Mouse (Mus musculus) hindbrain, postnatal 0 days (tissue): Measurements from ENCODE around the gene Parva. TPM values are rescaled to one million over a fixed set of nuclear protein-coding genes. Genes with fewer than 3 reads are reported as not detected.
A peak's percentile ranks its signal among the peaks of the same experiment; 100 is the strongest.

Source experiments
- ATAC-seq: fragments of 200-750 bp; cut with Nextera tagmentation; 2 replicates; pipeline ENCODE4 v1.8.0; 2017; ENCODE audit warnings: mild to moderate bottlenecking, moderate TSS enrichment, moderate library complexity
- DNase-seq: peaks from one replicate; pipeline ENCODE4 v3.0.0-alpha.2; 2015; ENCODE audit warnings: low spot score
- H3K27ac ChIP-seq: fragments of 300-500 bp; sonication (generic); 2 replicates; pipeline ENCODE4 v1.5.1; 2014; ENCODE audit warnings: mild to moderate bottlenecking
- H3K27me3 ChIP-seq: fragments of 300-500 bp; sonication (generic); 2 replicates; pipeline ENCODE4 v1.6.1; 2014; ENCODE audit warnings: low read length, mixed read lengths; ENCODE audit not compliant: insufficient read depth
- H3K36me3 ChIP-seq: fragments of 300-500 bp; sonication (generic); 2 replicates; pipeline ENCODE4 v1.6.1; 2014; ENCODE audit warnings: low read length, mixed read lengths; ENCODE audit not compliant: insufficient read depth
- H3K4me1 ChIP-seq: fragments of 300-500 bp; sonication (generic); 2 replicates; pipeline ENCODE4 v1.6.1; 2014; ENCODE audit warnings: antibody characterized with exemption, low read length, mixed read lengths; ENCODE audit not compliant: insufficient read depth
- H3K4me2 ChIP-seq: fragments of 300-500 bp; sonication (generic); 2 replicates; pipeline ENCODE4 v1.6.1; 2014; ENCODE audit warnings: low read depth, mild to moderate bottlenecking, low read length, moderate library complexity, mixed read lengths
- H3K4me3 ChIP-seq: fragments of 300-500 bp; sonication (generic); 2 replicates; pipeline ENCODE4 v1.5.1; 2014; ENCODE audit warnings: low read length
- H3K9ac ChIP-seq: fragments of 300-500 bp; sonication (generic); replicated peaks from 2 replicates; pipeline ENCODE4 v1.6.1; 2014; ENCODE audit warnings: mild to moderate bottlenecking, low read length, moderate library complexity, mixed read lengths
- H3K9me3 ChIP-seq: fragments of 300-500 bp; sonication (generic); 2 replicates; pipeline ENCODE4 v1.6.1; 2016; ENCODE audit warnings: low read length, mixed read lengths
- CTCF ChIP-seq: IDR thresholded peaks from 2 replicates; pipeline ENCODE4 v1.5.1; 2016; ENCODE audit warnings: antibody characterized with exemption, control low read depth, low read depth
- whole genome bisulfite sequencing: fragments of 180-500 bp; shearing (Covaris S2); extraction: QIAGEN DNeasy Blood & Tissue Kit; methylation state at CpG from one replicate; pipeline ENCODE4 v1.1.7; 2014; 5-methylcytosine and 5-hydroxymethylcytosine counted together
- polyA plus RNA-seq: library from polyadenylated mRNA; unstranded; fragments of >200 nt; fragmentation: Nextera tagmentation; extraction: Ambion mirVana; gene quantifications from 2 replicates; pipeline ENCODE4 v1.2.1, GENCODE M21; 2015
- total RNA-seq: library from RNA; depleted of rRNA; stranded (reverse); fragments of >200 nt; gene quantifications from 2 replicates; pipeline ENCODE4 v1.2.3, GENCODE M21; 2014

The Parva gene
- total and polyA plus RNA-seq, 2 experiments from 2014 or later = 26.3 to 34.0 TPM

- no peak for TF ChIP-seq CTCF
- no peak overlapping the region for H3K9ac ChIP-seq
- no peaks in the 10 kb centered on the region for H3K36me3 ChIP-seq
- no peaks in the 10 kb centered on the region for H3K4me1 ChIP-seq
- DNase-seq (no peak), ATAC-seq (no peak)
- no peaks in the 10 kb centered on the region for H3K9me3 ChIP-seq
- no peaks in the 10 kb centered on the region for H3K27me3 ChIP-seq
- no peak overlapping the region for H3K4me3 ChIP-seq
- WGBS = 91% methylated on average over 2 of the region's 2 CpGs
- H3K27ac ChIP-seq = no peak overlapping the region
- H3K4me2 ChIP-seq = no peak overlapping the region
Observed at GRCm38 (mm10) chr7:112454951-112455350, 27.6 kb downstream of the Parva start.

GRCm38 (mm10) chr7:112455566-112456110, 28.3 kb downstream of the Parva start:
- no peak for TF ChIP-seq CTCF
- Histone ChIP-seq H3K4me1 (no peaks in the 10 kb centered on the region), H3K36me3 (no peaks in the 10 kb centered on the region), H3K27ac (no peak overlapping the region), H3K9ac (no peak overlapping the region), H3K4me3 (no peak overlapping the region), H3K27me3 (no peaks in the 10 kb centered on the region), H3K4me2 (no peak overlapping the region), H3K9me3 (no peaks in the 10 kb centered on the region)
- WGBS = 69% methylated on average over 5 of the region's 5 CpGs
- ATAC-seq (no peak), DNase-seq (no peak)

GRCm38 (mm10) chr7:112457373-112457772, 30.1 kb downstream of the Parva start:
- no peaks in the 10 kb centered on the region for H3K4me1 ChIP-seq
- H3K36me3 ChIP-seq = no peaks in the 10 kb centered on the region
- no peak for TF ChIP-seq CTCF
- H3K27ac ChIP-seq = no peak overlapping the region
- DNase-seq (no peak), ATAC-seq (no peak)
- no peak overlapping the region for H3K4me3 ChIP-seq
- WGBS = 90% methylated on average over 4 of the region's 4 CpGs
- no peak overlapping the region for H3K4me2 ChIP-seq
- H3K9me3 ChIP-seq = no peaks in the 10 kb centered on the region
- no peaks in the 10 kb centered on the region for H3K27me3 ChIP-seq
- H3K9ac ChIP-seq = no peak overlapping the region

- no peak for DNase-seq
- no peak overlapping the region for H3K27ac ChIP-seq
- H3K36me3 ChIP-seq = no peaks in the 10 kb centered on the region
- TF ChIP-seq CTCF = no peak
- H3K9ac ChIP-seq = no peak overlapping the region
- no peaks in the 10 kb centered on the region for H3K27me3 ChIP-seq
- H3K4me3 ChIP-seq = no peak overlapping the region
- WGBS = 76% methylated on average over 4 of the region's 4 CpGs
- no peaks in the 10 kb centered on the region for H3K4me1 ChIP-seq
- H3K4me2 ChIP-seq = no peak overlapping the region
- no peaks in the 10 kb centered on the region for H3K9me3 ChIP-seq
- ATAC-seq = no peak
Observed at GRCm38 (mm10) chr7:112457920-112458319, 30.6 kb downstream of the Parva start.

- Histone ChIP-seq H3K27me3 (no peaks in the 10 kb centered on the region), H3K9ac (no peak overlapping the region), H3K4me1 (no peaks in the 10 kb centered on the region), H3K4me3 (no peak overlapping the region), H3K36me3 (no peaks in the 10 kb centered on the region), H3K4me2 (no peak overlapping the region), H3K9me3 (no peaks in the 10 kb centered on the region), H3K27ac (no peak overlapping the region)
- no peak for ATAC-seq
- peak; percentile 27 for DNase-seq
- TF ChIP-seq CTCF = no peak
- WGBS = 60% methylated on average over 5 of the region's 5 CpGs
Observed at GRCm38 (mm10) chr7:112458440-112458839, 31.1 kb downstream of the Parva start.

- H3K4me2 ChIP-seq = no peak overlapping the region
- no peaks in the 10 kb centered on the region for H3K27me3 ChIP-seq
- DNase-seq = no peak
- no peak overlapping the region for H3K9ac ChIP-seq
- WGBS = 29% methylated on average over 2 of the region's 2 CpGs
- no peak for TF ChIP-seq CTCF
- no peak for ATAC-seq
- no peak overlapping the region for H3K4me3 ChIP-seq
- no peaks in the 10 kb centered on the region for H3K4me1 ChIP-seq
- no peaks in the 10 kb centered on the region for H3K36me3 ChIP-seq
- H3K9me3 ChIP-seq = no peaks in the 10 kb centered on the region
- no peak overlapping the region for H3K27ac ChIP-seq
Observed at GRCm38 (mm10) chr7:112463074-112463473, 35.8 kb downstream of the Parva start.

GRCm38 (mm10) chr7:112465920-112466319, 38.6 kb downstream of the Parva start:
- no peaks in the 10 kb centered on the region for H3K9me3 ChIP-seq
- H3K4me3 ChIP-seq = no peak overlapping the region
- no peaks in the 10 kb centered on the region for H3K27me3 ChIP-seq
- H3K4me2 ChIP-seq = no peak overlapping the region
- DNase-seq (peak; percentile 39), ATAC-seq (no peak)
- no peak overlapping the region for H3K9ac ChIP-seq
- H3K4me1 ChIP-seq = no peaks in the 10 kb centered on the region
- peak; percentile 38; the same call in 1 of the 2 replicates for TF ChIP-seq CTCF
- 85% methylated on average over 3 of the region's 3 CpGs for WGBS
- H3K27ac ChIP-seq = no peak overlapping the region
- H3K36me3 ChIP-seq = no peaks in the 10 kb centered on the region
